Mouse (Mus musculus) kidney, adult 11 months (tissue): ENCODE data around the gene Ptma.
"Not testable (repeated sequence)": the region's sequence is repeated elsewhere in the genome, so short reads cannot be mapped to it uniquely, and the experiment has no call there.

Source experiments
- DNase-seq: peaks from one replicate; pipeline ENCODE4 v3.0.0; 2022

Ptma gene

DNA sequence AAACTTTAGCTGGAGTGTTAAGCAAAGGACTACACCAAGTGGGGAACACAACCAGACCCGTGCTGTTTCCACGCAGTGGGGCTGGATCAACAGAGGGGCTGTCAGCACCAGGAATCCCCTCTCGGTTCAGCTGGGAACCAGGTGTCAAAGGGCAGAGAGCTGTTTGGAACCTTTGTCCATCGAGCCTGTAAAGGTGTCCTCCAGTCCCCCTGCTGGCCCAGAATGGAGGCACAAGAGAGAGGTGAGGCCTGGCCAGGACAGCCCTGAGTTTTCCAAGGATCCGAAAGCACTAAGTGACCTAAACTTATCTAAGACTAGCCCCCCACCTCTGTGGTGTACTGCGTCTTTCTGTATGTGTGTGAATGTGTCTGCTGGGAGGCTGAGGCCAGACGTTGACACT is 6.2 kb upstream of the Ptma start:
- DNase-seq: peak; percentile 65

DNA sequence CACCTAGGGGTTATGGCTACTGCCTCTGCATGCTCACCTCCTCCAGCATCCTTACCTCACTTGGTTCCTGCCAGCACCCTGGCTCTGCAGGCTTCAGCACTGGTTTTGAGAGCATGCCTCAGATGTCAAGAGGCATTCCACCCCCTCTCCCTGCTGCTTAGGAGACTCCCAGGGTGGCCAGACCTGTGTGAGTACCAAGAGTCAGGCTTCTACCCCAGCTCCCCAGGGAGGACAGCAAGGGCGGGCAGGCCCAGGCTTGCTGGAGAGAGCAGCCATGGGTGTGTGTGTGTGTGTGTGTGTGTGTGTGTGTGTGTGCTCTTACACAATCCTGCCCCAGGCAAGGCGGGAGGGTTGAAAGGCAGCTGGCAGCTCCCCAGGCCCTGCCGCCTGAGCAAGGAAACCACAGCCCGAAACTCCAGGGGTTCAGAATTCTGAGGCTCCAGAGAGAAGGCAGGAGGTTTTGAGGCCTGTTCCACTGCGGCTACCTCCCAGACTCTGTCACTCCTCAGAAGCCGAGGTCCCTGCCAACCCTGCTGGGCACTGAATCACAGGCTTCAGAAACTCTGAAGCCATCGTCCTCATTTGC is 4.1 kb upstream of the Ptma start:
- peak; percentile 34 for DNase-seq

DNA sequence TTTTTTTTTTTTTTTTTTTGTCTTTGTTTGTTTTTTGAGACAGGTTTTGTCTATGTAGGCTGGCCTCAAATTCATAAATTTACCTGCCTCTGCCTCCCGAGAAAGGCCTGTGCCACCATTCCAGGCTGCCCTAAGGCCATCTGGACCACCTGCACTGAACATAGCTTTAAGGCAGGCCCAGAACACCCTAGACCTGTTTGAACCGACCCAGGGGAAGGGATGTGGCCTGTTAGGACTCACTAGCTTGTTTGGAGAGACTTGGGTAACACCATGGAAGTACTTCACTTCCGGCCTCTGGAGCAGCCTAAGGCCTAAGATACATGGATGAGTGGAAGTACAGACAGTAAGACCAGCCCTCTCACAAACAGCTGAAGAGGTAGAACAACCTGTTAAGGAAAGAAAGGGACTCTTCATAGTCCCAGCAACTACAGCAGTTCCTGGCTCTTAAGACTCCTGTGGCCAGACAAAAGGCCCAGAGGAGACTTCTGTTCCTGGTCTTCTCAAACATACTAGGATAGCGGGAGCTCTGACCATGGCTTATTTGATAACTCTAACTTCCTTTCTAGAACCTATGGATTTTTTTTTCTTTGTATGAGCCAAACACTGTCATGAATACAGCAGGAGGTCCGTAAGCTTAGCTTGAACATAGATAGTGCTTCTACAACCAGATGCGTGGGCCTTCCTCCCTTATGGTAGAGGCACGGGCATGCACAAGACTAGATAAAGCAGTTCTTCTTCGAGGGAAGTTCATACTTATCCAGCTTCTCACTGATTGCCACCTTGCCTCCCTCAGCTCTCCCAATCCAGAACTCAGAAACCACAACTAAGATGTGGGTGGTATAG is 2.5 kb upstream of the Ptma start:
- DNase-seq: no peak

DNA sequence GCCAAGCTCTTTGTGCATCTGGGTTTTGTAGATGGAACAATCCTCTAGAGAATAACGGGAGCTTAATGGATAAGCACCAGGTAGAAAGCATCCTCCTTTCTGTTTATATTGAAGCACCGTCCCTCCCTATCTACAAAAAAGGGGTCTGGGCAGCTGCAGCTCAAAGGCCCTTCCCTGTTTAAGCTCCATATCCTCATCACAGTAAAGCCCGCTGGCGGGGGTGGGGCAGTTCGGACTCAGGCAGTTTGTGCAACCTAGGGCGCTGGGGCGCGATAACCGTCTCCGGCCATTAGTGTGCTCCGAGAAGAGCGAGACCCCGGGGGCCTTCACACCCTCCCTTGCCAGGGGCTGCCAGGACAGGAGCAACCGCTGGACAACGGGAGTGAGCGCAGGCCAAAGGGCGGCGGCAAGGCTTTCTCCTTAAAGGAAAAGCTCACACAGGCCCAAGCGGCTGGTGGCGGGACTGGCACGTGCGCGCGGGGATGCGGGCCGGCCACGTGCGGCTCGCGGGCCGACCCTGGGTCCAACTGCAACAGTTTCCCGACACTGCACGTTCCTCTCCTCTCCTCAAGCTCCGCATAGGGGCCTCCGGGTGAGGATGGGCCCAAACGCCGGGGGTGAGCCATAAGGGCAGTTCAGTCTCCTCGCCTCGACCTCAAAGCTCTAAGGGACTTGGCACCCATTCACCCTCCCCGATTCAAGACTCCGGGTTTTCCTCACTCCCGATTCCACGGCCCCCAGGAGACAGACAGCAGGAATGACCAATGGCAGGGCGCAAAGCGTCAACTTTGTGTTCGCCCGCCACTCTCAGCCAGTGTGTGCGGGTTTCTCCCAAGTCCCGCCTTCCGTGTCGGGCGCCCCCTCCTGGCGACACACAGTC is 1.7 kb upstream of the Ptma start:
- DNase-seq: peak; percentile 99

DNA sequence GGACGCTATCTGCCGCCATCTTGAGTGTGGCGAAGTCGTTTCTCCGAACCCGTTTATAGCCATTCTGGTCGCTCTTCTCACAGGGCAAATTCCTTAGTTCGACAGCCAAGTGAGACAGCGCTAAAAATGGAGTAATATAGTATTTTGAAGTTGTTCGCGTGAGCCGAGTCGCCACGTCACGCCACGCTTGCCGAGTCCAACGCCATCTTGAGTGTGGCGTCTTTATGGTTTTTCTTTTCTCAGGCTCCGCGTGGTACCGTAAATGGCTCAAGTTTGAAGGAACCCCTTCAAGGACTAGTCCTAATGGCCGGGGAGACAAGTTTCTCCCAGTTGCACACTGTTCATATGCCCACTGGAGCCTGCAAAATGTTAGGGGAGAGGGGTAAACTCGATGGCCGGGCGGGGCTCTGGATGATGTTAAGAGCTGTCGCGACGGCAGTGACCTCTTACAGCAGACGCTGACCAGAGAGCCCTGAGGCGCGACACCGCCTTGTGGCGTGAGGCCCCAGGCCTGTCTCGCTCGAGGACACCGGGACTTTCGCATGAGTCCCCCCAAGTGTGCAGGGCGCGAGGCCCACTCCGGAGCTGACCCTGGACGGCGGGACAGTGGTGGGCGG is 919 bp upstream of the Ptma start:
- peak; percentile 85 for DNase-seq

GRCm38 (mm10) chr1:86526789-86527598 is 468 bp downstream of the Ptma start:
- DNase-seq: no peak

GRCm38 (mm10) chr1:86527599-86528486 is 1.3 kb downstream of the Ptma start:
- peak; percentile 92 for DNase-seq

GRCm38 (mm10) chr1:86528571-86529180 is 2.1 kb downstream of the Ptma start:
- peak; percentile 83 for DNase-seq

DNA sequence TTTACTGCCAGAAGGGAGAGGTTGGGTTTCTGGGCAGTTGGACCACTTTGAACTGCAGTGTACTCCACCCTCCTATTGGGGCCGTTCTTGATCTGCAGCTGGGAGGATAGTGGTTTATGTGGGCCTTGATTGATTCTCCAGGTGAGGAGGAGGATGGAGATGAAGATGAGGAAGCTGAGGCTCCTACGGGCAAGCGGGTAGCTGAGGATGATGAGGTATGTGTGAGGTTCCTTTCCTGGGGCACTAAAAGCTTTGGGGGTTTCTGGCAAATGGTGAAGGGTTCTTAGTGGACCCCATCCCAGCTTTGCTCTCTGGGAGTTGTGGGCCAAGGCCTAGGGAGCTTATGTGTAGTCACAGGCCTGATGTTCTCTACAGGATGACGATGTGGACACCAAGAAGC is 3.1 kb downstream of the Ptma start:
- no peak for DNase-seq

DNA sequence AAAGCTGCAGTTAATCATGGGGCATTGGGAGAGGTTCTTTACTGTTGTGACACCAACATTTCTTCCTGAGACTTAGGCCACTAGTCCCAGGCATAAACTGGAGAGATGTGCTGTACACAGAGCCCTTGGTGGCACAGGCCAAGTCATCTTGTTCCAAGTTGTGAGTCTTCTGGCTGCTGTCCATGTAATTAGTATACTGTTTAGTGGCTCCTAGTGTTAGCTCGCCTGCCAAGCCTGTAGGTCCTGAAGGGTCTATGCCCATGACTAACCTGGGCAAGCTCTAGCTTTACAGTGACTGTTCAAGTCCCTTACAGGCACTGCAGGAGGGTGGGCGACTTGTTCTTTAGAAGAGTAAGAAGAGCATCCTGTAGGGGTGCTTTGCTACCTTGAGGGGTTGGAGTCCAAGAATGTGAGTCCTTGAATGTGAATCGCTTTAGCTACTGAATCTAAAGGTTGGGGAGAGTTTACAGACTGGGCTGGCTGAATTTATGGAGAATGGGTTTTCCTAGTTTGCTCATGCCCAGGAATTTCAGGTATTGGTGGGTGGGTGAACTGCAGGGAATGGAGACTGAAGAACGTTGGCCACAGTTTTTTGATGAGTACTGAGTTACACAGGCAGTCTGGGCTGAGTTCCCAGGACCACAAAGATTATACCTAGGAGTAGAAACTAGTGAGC is 4.5 kb downstream of the Ptma start:
- DNase-seq: no peak

DNA sequence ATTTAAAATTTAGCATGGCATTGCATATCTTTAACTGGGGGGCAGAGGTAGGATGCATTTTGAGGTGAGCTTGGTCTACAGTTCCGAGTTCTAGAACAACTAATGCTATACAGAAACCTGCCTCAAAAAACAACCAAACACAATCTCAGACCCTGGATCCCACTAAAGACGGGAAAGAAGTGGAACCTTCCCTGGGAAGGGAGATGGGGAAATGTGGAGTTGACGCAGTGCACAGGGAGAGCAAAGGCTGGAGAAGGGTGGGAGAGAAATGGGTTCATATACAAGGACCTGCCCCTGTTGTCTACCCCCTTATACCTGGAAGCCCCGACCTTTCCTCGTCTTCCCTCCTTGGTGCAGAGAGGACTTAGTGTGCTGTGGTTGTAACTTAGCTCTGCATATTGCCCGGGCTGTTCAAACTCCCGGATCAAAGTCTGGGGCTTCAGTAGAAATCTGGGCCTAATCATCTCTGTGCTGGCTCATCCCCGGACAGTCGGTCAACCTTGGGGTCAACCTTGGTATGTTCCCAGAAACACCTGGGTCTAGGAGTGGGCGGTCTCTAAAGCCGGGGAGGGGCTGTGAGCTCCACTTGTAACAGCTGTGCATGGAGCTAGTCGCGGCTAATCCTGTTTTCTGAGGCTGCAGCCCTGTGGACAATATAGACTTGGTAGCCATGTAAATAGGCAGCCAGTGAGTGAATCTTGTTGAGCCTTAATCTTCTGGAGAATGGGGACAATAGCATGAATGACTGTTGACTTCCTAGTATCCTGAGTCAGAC is 5.2 kb downstream of the Ptma start:
- DNase-seq: peak; percentile 55

DNA sequence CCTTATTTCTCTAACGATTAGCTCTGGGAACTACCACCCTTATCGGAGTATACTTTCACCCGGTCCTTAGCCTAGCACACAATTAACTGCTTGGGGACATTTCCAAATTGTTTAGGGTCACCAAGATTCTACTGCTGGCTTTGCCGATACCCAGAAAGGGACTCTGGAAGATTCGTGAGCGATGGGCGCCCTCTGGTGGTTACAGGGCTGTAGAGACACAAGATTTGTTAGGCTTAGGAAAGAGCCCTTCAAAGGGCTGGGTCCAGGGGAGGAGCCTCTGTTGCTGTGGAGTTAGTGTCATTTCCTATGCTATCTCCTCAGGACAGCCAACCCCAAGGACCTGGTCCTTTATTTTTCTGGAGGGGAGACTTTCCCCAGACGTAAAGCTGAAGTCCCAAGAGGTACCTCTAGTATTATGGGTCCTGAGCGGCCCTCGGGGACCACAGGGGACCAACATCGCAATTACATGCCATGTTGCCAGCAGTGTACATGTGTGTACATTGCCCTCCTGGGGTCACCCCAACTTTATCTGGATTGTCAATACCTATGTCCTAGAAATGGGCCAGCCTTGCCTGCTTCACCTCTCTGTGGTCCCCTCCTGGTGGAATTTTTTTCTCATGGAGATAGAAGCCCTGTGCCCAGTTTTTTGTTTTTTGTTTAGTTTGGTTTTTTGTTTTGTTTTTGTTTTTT is 6.0 kb downstream of the Ptma start:
- peak; percentile 85 for DNase-seq

DNA sequence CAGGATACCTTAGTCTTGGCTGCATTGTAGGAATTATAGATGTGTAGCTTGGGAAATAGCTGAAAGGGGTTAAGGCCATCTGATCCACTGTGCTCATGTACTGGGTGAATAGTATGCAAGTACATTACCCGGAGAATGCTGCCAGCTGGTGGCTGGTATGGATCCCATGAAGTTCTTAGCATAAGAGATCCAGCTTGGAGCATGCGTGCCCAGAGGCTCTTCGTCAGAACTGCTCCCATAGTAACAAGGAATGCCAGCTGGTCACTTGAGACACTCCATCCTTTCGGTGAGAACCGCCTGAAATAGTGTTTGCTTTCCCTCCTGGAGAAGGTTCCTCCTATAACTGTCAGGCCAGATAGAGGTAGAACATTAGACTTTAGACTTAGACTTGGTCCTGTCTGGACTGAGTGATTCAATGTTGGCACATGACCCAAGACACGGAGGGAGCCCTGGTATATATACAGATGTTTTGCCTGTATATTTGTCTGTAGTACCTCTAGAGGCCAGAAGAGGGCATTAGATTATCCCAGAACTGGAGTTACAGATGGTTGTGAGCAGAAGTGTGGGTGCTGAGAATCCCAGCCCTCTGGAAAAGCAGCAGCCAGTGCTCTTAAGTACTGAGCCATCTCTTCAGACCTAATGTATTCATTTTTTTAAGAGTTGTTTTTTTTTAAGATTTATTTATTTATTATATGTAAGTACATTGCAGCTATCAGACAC is 7.0 kb downstream of the Ptma start:
- peak; percentile 19 for DNase-seq

GRCm38 (mm10) chr1:86538383-86538782 is 11.9 kb downstream of the Ptma start:
- no peak for DNase-seq

DNA sequence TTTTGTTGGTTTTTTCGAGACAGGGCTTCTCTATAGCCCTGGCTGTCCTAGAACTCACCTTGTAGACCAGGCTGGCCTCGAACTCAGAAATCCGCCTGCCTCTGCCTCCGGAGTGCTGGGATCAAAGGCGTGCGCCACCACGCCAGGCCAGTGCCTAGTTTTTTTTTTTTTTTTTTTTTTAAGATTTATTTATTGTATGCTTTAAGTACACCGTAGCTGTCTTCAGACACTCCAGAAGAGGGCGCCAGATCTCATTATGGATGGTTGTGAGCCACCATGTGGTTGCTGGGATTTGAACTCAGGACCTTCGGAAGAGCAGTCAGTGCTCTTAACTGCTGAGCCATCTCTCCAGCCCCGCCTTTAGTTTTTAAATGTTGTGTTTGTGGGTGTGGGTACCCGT is 13.1 kb downstream of the Ptma start:
- not testable (repeated sequence) for DNase-seq

GRCm38 (mm10) chr1:86542584-86542983 is 16.1 kb downstream of the Ptma start:
- DNase-seq: no peak

GRCm38 (mm10) chr1:86546797-86547196 is 20.3 kb downstream of the Ptma start:
- DNase-seq: no peak

GRCm38 (mm10) chr1:86551299-86551698 is 24.8 kb downstream of the Ptma start:
- no peak for DNase-seq
